Mouse (Mus musculus): ENCODE data around the gene Kcnj5. TPM values are rescaled to one million over a fixed set of nuclear protein-coding genes. Genes with fewer than 3 reads are reported as not detected.

Kcnj5 gene
- polyA plus RNA-seq, 1 experiment from 2014 or later: 1.6 TPM

DNA sequence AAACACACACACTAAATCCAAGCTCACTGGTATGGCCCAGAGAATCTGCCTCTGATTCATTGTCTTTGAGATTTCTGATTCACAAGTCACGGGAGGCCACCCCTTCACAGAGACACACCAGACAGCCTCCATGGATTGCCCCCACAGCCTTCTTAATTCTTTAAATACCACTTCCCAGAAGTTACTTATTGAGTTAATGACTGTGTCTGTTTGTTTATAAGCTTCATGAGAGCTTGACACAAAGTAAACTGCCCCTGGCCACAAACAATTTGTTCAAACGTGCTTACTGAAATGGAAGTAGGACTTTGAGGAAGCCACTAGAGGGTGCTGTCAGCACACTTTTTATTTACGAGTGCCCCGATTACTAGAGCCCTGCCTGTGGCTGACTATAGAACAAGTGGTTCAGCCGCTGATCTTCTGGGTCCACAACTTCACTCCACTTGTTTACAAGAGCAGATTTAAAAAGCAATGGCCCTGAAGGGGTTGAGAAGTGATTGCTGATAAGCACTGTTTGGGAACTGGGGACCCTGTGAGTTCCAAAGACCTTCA lies 72.2 kb downstream of the Kcnj5 start:
- no peaks in the 10 kb centered on the region for H3K36me3 ChIP-seq (ENCODE audit: control insufficient read depth, insufficient read depth)
- H3K4me3 ChIP-seq (ENCODE audit: low read depth, low read length): no peak overlapping the region
- H3K4me2 ChIP-seq (ENCODE audit: low read depth, low read length): no peak overlapping the region
- no peaks in the 10 kb centered on the region for H3K27me3 ChIP-seq (ENCODE audit: control insufficient read depth, insufficient read depth, low read depth, low read length)
- H3K9ac ChIP-seq (ENCODE audit: low read depth, low read length): no peak overlapping the region
- H3K9me3 ChIP-seq (replicated peaks; ENCODE audit: control insufficient read depth, low read length): no peaks in the 10 kb centered on the region
- WGBS (ENCODE audit: insufficient replicate concordance): 15% methylated on average over 5 of the region's 5 CpGs
- no peak for ATAC-seq (ENCODE audit: low read depth)
- H3K27ac ChIP-seq (ENCODE audit: low read length): no peak overlapping the region
- H3K4me1 ChIP-seq (ENCODE audit: control insufficient read depth, low read depth, low read length): no peaks in the 10 kb centered on the region

Other genes with a start within 250 kb of the Kcnj5 start
- 0.32 and 0.57 TPM in 2 replicates for gene Arhgap32, start 228.2 kb downstream of the Kcnj5 start, polyA plus RNA-seq (2015; fragmentation: Nextera tagmentation; extraction: Ambion mirVana)
- gene Kcnj1, start 28.1 kb upstream of the Kcnj5 start, polyA plus RNA-seq (2015; fragmentation: Nextera tagmentation; extraction: Ambion mirVana): not detected in 2 replicates
- gene Fli1, start 198.5 kb upstream of the Kcnj5 start, polyA plus RNA-seq (2015; fragmentation: Nextera tagmentation; extraction: Ambion mirVana): 6.9 and 8.2 TPM in 2 replicates

All from liver, embryonic 16.5 days (tissue).